Mouse (Mus musculus): ENCODE measurements around the gene Hlcs. TPM values are rescaled to one million over a fixed set of nuclear protein-coding genes. Genes with fewer than 3 reads are reported as not detected.
A peak's percentile ranks its signal among the peaks of the same experiment; 100 is the strongest.

Hlcs gene
- polyA plus RNA-seq, 1 experiment from 2014 or later, result 11.9 TPM

DNA sequence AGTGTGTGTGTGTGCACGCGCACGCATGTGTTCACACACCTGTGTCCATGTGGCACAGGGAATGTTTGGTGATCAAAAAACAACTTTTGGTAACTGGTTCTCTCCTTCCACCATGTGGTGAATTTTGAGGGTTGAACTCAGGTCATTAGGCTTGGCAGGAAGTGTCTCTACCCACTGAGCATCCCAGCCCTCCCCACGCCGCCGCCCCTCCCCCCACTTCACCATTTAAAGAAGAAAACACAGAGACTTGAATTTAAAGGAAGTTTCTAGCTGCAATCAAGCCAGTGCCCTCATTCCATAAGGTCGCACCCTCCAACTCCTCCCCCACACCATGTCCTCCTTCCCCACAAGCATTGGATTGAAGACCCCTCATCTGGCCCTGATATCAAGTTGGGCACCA lies 74.2 kb downstream of the Hlcs start:
- Histone ChIP-seq H3K4me2 (no peak overlapping the region), H3K4me1 (replicated peaks) (peaks cover 21% of the 10 kb centered on the region), H3K27ac (no peak overlapping the region), H3K9ac (replicated peaks) (no peak overlapping the region), H3K27me3 (peaks cover 48% of the 10 kb centered on the region), H3K36me3 (no peaks in the 10 kb centered on the region), H3K4me3 (replicated peaks) (no peak overlapping the region), H3K9me3 (no peaks in the 10 kb centered on the region)
- WGBS, result 91% methylated on average over 7 of the region's 7 CpGs
- no peak for ATAC-seq (ENCODE audit: insufficient number of reproducible peaks, insufficient read depth, low FRiP score, low TSS enrichment, low read depth)

DNA sequence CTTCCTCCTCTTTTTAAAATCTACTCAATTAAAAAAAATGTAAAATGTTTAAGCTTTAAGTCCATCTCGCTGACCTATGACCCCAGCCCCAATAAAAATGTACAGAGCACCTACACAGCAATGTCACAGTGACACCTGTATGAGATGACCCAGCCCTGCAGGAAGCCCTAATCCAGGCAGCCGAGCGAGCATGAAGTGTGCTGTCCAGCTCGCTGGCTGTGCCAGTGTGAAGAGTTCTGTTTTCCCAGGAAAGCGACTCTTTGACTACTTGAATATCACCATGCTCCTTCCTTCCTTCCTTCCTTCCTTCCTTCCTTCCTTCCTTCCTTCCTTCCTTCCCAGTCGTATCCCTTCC lies 76.3 kb downstream of the Hlcs start:
- Histone ChIP-seq H3K9me3 (no peaks in the 10 kb centered on the region), H3K9ac (replicated peaks) (no peak overlapping the region), H3K4me2 (no peak overlapping the region), H3K36me3 (no peaks in the 10 kb centered on the region), H3K27me3 (peaks cover 57% of the 10 kb centered on the region), H3K4me1 (replicated peaks) (peaks cover 20% of the 10 kb centered on the region), H3K27ac (no peak overlapping the region), H3K4me3 (replicated peaks) (no peak overlapping the region)
- 53% methylated on average over 6 of the region's 6 CpGs for WGBS
- ATAC-seq (ENCODE audit: insufficient number of reproducible peaks, insufficient read depth, low FRiP score, low TSS enrichment, low read depth), result no peak

DNA sequence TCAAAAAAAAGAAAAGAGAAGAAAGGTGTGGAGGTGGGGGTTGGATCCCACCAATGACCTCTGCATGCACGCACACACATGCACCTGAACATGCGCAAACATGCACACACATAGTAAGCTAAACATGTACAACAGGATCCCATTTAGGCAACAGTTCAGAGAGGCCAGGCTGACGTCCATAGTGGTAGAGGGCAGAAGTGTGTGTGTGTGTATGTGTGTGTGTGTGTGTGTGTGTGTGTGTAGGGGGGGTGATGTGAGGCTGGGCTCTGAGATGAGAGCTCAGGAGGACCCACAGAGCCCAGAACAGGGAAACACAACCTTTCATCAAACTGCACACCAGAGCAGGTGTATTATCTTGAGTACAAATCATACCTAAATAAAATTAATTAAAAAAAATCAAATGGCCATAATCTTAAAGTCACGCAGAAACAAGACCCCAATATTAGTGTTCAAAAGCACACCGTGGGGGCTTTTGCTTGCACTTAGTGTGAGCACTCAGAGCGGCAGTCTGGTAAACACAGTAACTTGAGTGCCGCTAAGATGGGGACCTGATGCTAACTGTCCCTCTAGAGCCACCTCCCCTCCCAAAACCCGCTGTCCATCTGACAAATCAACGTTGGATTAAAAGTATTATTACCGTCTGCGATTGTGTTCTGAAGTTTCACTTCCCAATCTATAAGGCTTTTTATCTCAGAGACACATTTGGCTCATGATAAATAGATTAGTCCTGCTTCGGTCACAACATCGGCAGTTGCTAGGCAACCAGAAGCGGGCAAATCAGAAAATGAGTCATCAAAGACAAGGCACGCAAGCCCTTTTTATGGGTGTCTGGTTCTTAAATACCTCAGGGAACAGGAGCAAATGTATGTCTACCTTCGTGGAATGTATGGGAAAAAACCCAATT lies 76.9 kb downstream of the Hlcs start:
- WGBS, result 60% methylated on average over 16 of the region's 16 CpGs
- no peaks in the 10 kb centered on the region for H3K9me3 ChIP-seq
- no peak overlapping the region for H3K27ac ChIP-seq
- no peak for ATAC-seq (ENCODE audit: insufficient number of reproducible peaks, insufficient read depth, low FRiP score, low TSS enrichment, low read depth)
- H3K4me2 ChIP-seq, result no peak overlapping the region
- H3K9ac ChIP-seq (replicated peaks), result no peak overlapping the region
- H3K4me3 ChIP-seq (replicated peaks), result no peak overlapping the region
- H3K4me1 ChIP-seq (replicated peaks), result peaks cover 20% of the 10 kb centered on the region
- peaks cover 61% of the 10 kb centered on the region for H3K27me3 ChIP-seq
- H3K36me3 ChIP-seq, result no peaks in the 10 kb centered on the region

DNA sequence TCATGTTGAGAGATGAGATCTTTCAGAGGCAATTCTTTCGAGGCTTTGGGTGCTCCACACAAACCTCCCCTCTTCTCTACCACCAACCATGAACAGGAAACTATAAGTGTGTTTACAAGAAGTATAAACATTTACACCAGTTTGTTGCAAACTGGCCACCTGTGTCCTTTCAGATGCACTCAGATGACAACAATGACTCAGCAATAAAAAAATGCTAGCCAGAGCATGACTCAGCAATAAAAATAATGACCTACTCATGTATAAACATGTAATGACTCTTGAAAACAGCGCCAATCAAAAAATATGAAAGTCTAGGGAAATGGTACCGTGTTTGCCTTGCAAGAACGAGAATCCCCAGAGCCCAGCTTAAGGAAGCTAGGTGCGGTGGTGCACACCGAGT lies 77.7 kb downstream of the Hlcs start:
- Histone ChIP-seq H3K9me3 (no peaks in the 10 kb centered on the region), H3K36me3 (no peaks in the 10 kb centered on the region), H3K4me3 (replicated peaks) (no peak overlapping the region), H3K4me1 (replicated peaks) (peaks cover 20% of the 10 kb centered on the region), H3K27me3 (peaks cover 66% of the 10 kb centered on the region), H3K9ac (replicated peaks) (no peak overlapping the region), H3K4me2 (no peak overlapping the region), H3K27ac (no peak overlapping the region)
- no peak for ATAC-seq (ENCODE audit: insufficient number of reproducible peaks, insufficient read depth, low FRiP score, low TSS enrichment, low read depth)
- 81% methylated on average over 6 of the region's 6 CpGs for WGBS

DNA sequence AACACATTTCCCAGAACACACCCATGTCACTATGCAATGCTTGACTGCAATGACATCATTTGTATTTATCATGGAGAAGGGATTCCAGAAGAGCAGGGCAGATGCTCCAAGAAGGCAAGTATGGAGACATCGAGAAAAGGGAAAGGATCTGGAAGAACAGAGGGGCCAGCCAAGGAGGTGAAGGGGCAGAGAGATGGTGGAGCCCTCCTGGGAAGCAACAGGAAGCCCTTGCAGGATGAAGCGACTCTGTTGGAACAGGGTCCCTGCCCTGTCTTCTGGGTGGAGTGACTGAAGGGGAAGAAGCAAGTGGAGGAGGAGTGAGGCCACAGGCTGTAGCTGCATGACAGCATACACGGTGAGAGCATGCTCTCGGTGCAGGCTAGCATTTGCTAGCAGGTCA lies 79.2 kb downstream of the Hlcs start:
- Histone ChIP-seq H3K9ac (replicated peaks) (no peak overlapping the region), H3K4me3 (replicated peaks) (no peak overlapping the region), H3K4me2 (no peak overlapping the region), H3K4me1 (replicated peaks) (peaks cover 20% of the 10 kb centered on the region), H3K36me3 (no peaks in the 10 kb centered on the region), H3K9me3 (no peaks in the 10 kb centered on the region), H3K27me3 (peaks cover 73% of the 10 kb centered on the region), H3K27ac (no peak overlapping the region)
- WGBS, result 76% methylated on average over 4 of the region's 4 CpGs
- ATAC-seq (ENCODE audit: insufficient number of reproducible peaks, insufficient read depth, low FRiP score, low TSS enrichment, low read depth), result no peak

DNA sequence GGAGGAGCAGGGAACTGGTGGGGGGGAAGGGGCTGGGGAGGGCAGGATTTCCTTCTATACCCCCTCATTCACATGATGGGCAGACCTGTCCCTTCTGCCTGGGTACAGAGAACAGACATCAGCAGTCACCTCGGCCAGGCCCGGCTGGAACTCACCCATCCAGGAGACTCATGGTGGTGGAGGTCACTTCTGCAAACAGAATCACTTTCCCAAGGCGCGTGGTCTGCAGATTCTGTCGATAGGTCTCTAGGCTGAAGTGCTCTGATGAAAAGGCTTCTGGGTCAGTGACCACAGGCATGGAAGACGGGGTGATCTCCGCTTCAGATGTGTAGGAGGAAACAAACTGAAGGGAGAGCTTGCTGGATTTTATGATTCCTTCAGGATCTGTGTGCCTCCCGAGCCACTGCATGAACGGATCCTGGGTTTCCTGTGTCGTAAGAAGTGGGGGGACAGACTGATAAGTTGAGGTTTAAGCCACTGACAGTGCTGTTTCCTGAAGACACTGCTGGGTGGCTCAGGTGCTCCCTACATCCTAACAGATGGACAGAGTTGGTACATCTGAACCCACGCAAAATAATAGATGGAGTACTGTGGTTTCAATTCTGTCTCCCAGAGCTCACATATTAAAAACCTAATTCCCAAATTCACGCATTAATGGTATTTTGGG lies 82.3 kb downstream of the Hlcs start:
- WGBS, result 74% methylated on average over 12 of the region's 12 CpGs
- Histone ChIP-seq H3K36me3 (no peaks in the 10 kb centered on the region), H3K4me1 (replicated peaks) (peaks cover 26% of the 10 kb centered on the region), H3K27ac (no peak overlapping the region), H3K9me3 (no peaks in the 10 kb centered on the region), H3K4me2 (no peak overlapping the region), H3K27me3 (peaks cover 69% of the 10 kb centered on the region), H3K9ac (replicated peaks) (no peak overlapping the region), H3K4me3 (replicated peaks) (no peak overlapping the region)
- no peak for ATAC-seq (ENCODE audit: insufficient number of reproducible peaks, insufficient read depth, low FRiP score, low TSS enrichment, low read depth)

DNA sequence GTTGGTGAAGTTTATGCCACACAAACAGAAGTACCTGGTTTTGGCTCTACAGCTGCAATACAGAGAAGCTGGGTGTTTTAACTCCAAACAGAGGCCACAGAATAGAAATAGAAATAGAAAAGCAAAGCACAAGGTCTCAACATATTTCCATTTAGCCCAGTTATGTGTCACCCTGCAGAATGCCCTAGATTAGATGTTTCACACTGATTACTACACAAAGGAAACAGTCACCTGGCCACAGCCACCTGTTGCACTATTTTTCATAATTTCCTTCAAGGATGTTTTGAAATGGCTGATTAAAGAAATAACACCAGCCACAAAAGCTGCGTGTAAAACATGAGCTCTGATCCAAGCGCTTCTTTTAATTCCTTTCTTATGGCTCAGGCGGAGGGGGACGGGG lies 82.9 kb downstream of the Hlcs start:
- ATAC-seq (ENCODE audit: insufficient number of reproducible peaks, insufficient read depth, low FRiP score, low TSS enrichment, low read depth), result no peak
- Histone ChIP-seq H3K27me3 (peaks cover 71% of the 10 kb centered on the region), H3K27ac (no peak overlapping the region), H3K9me3 (no peaks in the 10 kb centered on the region), H3K36me3 (no peaks in the 10 kb centered on the region), H3K4me2 (no peak overlapping the region), H3K4me1 (replicated peaks) (peaks cover 26% of the 10 kb centered on the region), H3K9ac (replicated peaks) (no peak overlapping the region), H3K4me3 (replicated peaks) (no peak overlapping the region)
- 70% methylated on average over 4 of the region's 4 CpGs for WGBS

DNA sequence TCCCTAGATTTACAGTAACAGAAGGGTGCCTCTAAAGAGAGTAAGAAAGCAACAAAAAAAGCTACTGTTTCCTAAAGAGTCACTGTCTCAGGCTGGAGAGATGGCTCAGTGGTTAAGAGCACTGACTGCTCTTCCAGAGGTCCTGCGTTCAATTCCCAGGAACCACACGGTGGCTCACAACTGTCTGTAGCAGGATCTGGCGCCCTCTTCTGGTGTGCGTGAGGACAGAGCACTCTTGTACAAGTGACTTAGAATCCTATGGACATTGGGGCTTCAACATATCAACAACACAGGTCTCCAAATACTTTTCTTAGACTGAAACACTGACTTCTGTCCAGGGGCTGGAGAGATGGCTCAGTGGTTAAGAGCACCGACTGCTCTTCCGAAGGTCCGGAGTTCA lies 83.5 kb downstream of the Hlcs start:
- Histone ChIP-seq H3K9ac (replicated peaks) (no peak overlapping the region), H3K36me3 (no peaks in the 10 kb centered on the region), H3K4me3 (replicated peaks) (no peak overlapping the region), H3K27me3 (peaks cover 72% of the 10 kb centered on the region), H3K9me3 (no peaks in the 10 kb centered on the region), H3K4me2 (no peak overlapping the region), H3K27ac (no peak overlapping the region), H3K4me1 (replicated peaks) (peaks cover 26% of the 10 kb centered on the region)
- 92% methylated on average over 7 of the region's 7 CpGs for WGBS
- no peak for ATAC-seq (ENCODE audit: insufficient number of reproducible peaks, insufficient read depth, low FRiP score, low TSS enrichment, low read depth)

DNA sequence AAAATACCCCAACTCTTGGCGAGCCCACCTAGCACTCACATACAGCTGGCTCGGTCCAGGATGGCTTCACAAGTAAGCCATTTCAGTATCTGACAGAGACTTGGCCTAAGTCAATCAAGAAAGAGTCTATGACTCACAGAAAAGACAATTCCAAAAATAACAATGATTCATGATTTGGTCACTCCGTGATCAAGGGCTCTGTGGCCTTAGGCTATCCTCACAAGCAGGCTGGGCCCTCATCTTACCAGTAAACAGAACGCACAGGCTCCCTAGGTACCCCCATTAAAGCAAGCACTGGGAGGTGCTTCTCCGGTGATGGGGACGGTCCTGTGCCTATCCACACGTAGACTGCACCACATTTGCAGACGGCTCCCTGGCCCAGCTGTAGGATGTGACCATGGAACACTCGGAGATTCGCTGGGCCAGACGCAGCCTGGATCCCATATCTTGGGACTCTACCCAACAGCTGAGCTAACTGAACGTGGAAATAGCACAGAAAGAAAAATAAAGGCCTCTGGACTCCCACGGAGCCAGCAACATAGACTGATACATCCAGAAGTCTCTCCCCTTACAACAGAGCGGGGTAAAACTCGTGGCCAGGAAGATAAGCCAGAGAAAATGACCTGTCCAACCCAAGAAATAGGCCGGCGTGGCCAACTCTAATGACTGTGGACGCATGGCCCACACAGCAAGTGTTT lies 84.4 kb downstream of the Hlcs start:
- 88% methylated on average over 18 of the region's 18 CpGs for WGBS
- no peak overlapping the region for H3K27ac ChIP-seq
- H3K4me3 ChIP-seq (replicated peaks), result no peak overlapping the region

DNA sequence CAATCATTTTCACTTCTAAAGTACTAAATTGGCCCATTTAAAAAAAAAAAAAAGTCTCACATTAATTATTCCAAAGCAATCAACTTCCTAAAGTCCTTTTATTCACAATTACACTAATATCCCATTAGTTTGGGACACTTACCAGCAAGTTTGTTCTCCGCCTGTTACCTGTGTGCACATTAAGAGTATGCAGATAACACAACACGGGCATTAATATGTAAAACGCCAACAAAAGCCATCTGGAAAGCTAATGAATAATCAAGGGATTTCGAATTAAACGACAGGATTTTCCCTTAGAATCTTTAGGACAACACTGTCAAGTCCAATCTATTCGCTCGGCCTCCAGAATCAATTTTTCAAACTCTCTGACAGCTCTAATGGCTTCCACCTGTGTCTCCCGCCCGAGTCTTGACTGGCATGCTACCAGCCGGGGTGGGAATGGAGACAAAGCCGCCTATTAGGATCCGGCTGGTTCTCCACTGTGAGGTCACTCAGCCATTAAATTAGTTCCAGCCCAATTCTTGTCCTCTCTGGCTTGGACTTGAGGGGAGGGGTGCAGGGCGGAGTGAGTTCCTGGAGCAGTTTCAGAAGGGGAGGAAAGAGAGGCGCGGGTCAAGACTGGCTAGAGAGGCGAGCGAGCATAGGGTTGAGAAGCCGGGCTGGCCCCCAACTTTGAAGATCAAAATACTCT lies 85.9 kb downstream of the Hlcs start:
- H3K27me3 ChIP-seq, result peaks cover 77% of the 10 kb centered on the region
- H3K27ac ChIP-seq, result no peak overlapping the region
- H3K9me3 ChIP-seq, result no peaks in the 10 kb centered on the region
- no peak overlapping the region for H3K4me3 ChIP-seq (replicated peaks)
- H3K9ac ChIP-seq (replicated peaks), result no peak overlapping the region
- peak; percentile 74 for ATAC-seq (ENCODE audit: insufficient number of reproducible peaks, insufficient read depth, low FRiP score, low TSS enrichment, low read depth)
- 15% methylated on average over 18 of the region's 18 CpGs for WGBS
- no peaks in the 10 kb centered on the region for H3K36me3 ChIP-seq
- peak overlapping the region; percentile 33 for H3K4me2 ChIP-seq
- H3K4me1 ChIP-seq (replicated peaks), result peaks cover 39% of the 10 kb centered on the region

More for the DNA sequence above, 84.4 kb downstream of the Hlcs start:
- H3K9ac ChIP-seq (replicated peaks), result no peak overlapping the region
- H3K27me3 ChIP-seq, result peaks cover 73% of the 10 kb centered on the region
- no peak overlapping the region for H3K4me2 ChIP-seq
- H3K9me3 ChIP-seq, result no peaks in the 10 kb centered on the region
- no peaks in the 10 kb centered on the region for H3K36me3 ChIP-seq
- ATAC-seq (ENCODE audit: insufficient number of reproducible peaks, insufficient read depth, low FRiP score, low TSS enrichment, low read depth), result no peak
- H3K4me1 ChIP-seq (replicated peaks), result peaks cover 28% of the 10 kb centered on the region

DNA sequence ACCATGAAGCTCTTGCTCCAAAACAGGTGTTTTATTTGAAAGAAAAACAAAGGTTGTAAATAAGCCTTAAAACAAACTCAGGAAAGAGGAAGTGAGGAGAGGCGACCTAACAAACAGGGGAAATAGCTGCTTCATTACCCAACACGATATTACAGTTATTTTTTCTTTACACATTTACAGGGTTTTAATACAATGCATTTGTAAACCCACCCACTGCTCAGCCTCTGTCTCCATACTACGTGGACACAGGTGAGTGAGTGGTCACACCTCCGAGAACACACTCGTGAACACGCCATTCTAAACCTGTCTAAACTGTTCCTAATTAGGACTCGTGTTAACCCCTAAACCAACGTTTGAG lies 90.0 kb downstream of the Hlcs start:
- peaks cover 76% of the 10 kb centered on the region for H3K27me3 ChIP-seq
- ATAC-seq (ENCODE audit: insufficient number of reproducible peaks, insufficient read depth, low FRiP score, low TSS enrichment, low read depth), result no peak
- no peaks in the 10 kb centered on the region for H3K36me3 ChIP-seq
- H3K4me1 ChIP-seq (replicated peaks), result peaks cover 38% of the 10 kb centered on the region
- no peak overlapping the region for H3K9ac ChIP-seq (replicated peaks)
- H3K4me2 ChIP-seq, result no peak overlapping the region
- no peak overlapping the region for H3K27ac ChIP-seq
- 66% methylated on average over 8 of the region's 8 CpGs for WGBS
- H3K4me3 ChIP-seq (replicated peaks), result no peak overlapping the region
- H3K9me3 ChIP-seq, result no peaks in the 10 kb centered on the region

Data from limb, embryonic 12.5 days (tissue).